Mouse (Mus musculus): ENCODE data around the gene Bmpr2.

Bmpr2 gene

DNA sequence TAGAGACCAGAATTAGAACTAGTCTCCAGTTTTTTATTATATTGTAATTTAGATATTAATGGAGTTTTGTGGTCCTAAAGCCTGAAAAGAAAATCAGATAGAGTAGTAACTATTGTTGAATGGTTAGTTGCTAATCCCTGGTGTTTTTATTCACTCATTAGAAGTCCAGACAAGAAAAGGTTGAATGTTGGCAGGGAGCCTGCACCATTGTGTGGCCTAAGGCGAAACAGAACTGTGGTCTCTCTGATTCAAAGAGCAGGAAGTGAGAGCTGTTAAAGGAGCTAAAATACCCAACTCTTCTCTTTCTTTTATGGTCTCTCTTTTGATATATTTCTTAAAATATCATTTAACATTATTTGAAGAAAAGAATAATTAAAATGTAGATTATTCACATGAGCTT lies 32.1 kb downstream of the Bmpr2 start:
- DNase-seq (ENCODE audit: low spot score in 2 of 2) = no peak

DNA sequence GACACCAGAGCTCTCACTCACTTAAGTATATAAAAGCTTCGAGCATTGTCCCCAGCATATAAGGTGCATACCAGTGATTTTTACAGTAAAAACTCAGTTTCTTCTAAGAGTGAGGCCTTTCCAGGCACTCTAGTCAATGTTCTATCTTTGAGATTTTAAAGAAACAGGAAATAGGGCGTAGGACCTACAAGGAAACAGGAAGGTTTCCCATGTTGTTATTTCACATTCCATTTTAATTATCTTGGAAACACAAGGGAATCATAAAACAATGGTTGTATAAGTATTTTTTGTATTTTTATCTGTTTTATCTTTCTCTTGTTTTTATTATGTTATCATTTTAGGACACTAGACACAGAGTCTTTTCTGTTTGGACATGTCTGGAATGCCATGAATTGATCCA lies 34.7 kb downstream of the Bmpr2 start:
- no peak for DNase-seq (ENCODE audit: low spot score in 2 of 2)

GRCm38 (mm10) chr1:59804363-59804762 lies 41.2 kb downstream of the Bmpr2 start:
- no peak for DNase-seq (ENCODE audit: low spot score in 2 of 2)

DNA sequence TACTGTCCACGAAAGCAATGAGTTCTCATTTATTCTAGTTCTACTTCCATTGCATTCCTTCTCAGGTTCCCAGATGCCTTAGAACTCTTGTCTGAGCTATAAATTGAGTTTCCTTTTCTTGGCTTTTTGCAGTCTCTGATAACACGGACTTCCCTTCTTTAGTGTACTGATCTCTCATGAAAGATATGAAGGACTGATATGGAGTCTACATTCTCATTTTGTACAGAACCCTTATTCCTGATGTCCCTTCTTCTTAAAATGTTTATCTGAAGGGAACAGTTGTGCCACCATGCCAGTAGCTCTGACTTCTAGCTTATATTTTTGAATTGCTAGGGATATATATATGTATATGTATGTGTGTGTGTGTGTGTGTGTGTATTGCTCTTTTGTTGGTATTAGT lies 46.7 kb downstream of the Bmpr2 start:
- DNase-seq (ENCODE audit: low spot score in 2 of 2) = no peak

- no peak for DNase-seq (ENCODE audit: low spot score in 2 of 2)
These were observed 49.6 kb downstream of the Bmpr2 start for GRCm38 (mm10) chr1:59812782-59813181.

DNA sequence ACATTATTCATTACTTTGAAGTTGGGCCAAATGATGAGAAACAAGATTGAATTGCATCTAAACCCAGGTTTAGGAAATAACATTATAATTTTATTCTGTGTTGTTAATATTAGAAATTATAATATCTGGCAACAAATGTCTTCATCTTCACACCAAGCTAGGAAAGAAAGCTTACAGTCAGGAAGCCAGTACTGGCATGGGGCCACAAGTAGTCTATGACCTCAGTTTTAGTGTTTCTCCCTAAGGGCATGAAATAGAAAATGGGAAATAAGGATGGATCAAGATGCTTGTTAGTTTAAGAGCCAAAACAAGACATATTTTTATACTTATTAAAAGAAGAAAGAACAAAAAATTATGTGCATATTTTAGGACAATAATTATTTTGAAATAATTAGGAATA lies 62.2 kb downstream of the Bmpr2 start:
- DNase-seq (ENCODE audit: low spot score in 2 of 2) = no peak

DNA sequence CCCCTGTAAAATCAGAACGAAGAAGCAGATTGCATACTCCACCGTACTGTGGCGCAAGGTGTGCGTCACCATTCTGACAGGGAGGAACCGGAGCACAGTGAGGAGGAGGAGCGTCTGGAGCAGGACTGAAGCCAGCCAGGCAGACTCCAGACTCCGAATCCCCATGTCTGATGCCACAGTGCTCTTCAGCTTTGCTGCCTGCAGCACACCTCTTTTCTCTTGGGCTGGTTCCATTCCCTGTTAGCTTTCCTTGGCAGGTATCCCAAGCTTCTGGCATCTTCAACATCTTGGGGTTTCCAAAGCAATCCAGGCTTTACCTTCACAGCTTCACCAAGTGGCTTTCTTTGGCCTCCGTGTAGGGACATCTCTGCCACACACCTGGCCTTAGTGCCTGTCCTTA lies 63.4 kb downstream of the Bmpr2 start:
- no peak for DNase-seq (ENCODE audit: low spot score in 2 of 2)

DNA sequence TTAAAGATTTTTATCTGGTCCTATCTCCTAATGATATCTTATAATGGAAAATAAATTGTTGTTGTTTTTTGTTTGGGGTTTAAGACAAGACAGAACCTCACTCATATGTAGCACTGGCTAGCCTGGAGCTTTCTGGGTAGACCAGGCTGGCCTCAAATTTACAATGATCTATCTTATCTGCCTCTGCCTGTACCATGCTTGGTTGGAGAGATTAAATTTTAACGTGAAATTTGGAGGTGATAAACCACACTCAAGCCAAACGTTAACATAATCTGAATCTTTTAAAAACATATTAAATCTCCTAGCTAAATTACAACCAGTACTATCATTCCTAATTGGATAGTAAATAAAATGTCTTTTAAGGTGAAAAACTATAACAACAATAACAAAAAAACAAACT lies 66.2 kb downstream of the Bmpr2 start:
- DNase-seq (ENCODE audit: low spot score in 2 of 2) = no peak

- no peak for DNase-seq (ENCODE audit: low spot score in 2 of 2)
These were observed 67.0 kb downstream of the Bmpr2 start for GRCm38 (mm10) chr1:59830194-59830593.

- DNase-seq (ENCODE audit: low spot score in 2 of 2) = no peak
These were observed 70.5 kb downstream of the Bmpr2 start for GRCm38 (mm10) chr1:59833723-59834122.

GRCm38 (mm10) chr1:59848327-59848726 lies 85.1 kb downstream of the Bmpr2 start:
- no peak for DNase-seq (ENCODE audit: low spot score in 2 of 2)

GRCm38 (mm10) chr1:59859046-59859445 lies 95.8 kb downstream of the Bmpr2 start:
- DNase-seq (ENCODE audit: low spot score in 2 of 2) = no peak

- no peak for DNase-seq (ENCODE audit: low spot score in 2 of 2)
These were observed 98.9 kb downstream of the Bmpr2 start for GRCm38 (mm10) chr1:59862144-59862543.

DNA sequence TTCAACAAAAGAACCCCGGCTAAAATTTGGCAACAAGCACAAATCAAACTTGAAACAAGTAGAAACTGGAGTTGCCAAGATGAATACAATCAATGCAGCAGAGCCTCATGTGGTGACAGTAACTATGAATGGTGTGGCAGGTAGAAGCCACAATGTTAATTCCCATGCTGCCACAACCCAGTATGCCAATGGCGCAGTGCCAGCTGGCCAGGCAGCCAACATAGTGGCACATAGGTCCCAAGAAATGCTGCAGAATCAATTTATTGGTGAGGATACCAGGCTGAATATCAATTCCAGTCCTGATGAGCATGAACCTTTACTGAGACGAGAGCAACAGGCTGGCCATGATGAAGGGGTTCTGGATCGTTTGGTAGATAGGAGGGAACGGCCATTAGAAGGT lies 104.8 kb downstream of the Bmpr2 start:
- DNase-seq (ENCODE audit: low spot score in 2 of 2) = no peak

DNA sequence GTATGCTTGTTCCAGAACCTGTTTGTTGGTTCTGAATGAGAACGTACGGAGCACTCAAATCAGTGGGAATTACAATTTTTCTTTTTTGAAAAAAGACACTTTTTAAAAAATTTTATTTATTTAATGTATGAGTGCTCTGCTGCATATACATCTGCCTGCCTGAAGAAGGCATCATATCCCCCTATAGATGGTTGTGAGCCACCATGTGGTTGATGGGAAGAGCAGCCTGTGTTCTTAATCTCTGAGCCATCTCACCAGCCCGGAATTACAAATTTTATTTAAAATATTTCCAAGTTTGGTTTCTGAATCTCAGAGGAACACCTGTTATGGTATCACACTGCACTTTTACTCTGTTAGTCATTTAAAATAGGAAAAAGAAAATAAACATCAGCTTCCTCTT lies 110.8 kb downstream of the Bmpr2 start:
- DNase-seq (ENCODE audit: low spot score in 2 of 2) = no peak

DNA sequence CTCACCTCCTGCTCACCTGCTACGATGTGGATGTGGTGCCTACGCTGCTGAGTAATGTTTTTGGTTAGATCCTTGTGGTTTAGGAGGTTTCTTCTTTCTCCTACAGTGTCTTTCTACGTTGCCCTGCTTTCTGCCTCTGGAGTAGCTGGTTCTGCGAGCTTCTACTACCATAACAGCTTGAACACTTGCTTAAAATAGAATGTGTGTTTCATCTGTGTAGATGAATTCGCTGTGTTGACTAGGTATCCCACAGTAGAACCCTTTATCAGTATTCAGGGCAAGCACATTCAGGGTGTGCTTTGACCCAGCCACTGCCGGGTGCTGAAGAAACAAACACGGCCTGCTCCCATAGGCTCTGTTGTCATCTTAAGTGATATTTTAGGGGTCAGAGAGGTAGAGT lies 114.9 kb downstream of the Bmpr2 start:
- DNase-seq (ENCODE audit: low spot score in 2 of 2) = no peak

- DNase-seq (ENCODE audit: low spot score in 2 of 2) = peak; percentile 31 to 82
These were observed 120.3 kb downstream of the Bmpr2 start for GRCm38 (mm10) chr1:59883349-59884134.

GRCm38 (mm10) chr1:59886899-59887298 lies 123.7 kb downstream of the Bmpr2 start:
- DNase-seq (ENCODE audit: low spot score in 2 of 2) = no peak

GRCm38 (mm10) chr1:59888018-59888417 lies 124.8 kb downstream of the Bmpr2 start:
- DNase-seq (ENCODE audit: low spot score in 2 of 2) = no peak

DNA sequence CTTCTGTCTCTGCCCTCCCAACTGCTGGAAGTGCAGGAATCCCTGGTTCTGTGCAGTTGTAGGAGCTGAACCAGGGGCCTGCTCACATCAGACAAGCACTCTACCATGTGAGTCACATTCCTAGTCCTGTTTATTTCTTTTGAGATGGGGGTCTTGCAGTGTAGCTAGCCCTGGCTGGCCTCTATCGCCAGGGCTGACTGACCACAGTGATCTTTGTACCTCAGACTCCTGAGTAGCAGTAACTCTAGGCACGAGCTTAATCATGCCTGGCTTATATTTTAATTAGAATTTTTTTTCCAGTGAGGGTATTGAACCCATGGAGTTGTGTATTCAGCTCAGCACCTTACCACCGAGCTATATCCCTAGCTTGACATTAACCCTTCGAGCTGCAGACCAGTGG lies 128.0 kb downstream of the Bmpr2 start:
- DNase-seq (ENCODE audit: low spot score in 2 of 2) = no peak

- DNase-seq (ENCODE audit: low spot score in 2 of 2) = peak in 1 of 2 experiments; percentile 4
These were observed 129.6 kb downstream of the Bmpr2 start for GRCm38 (mm10) chr1:59892777-59893176.

GRCm38 (mm10) chr1:59894025-59894424 lies 130.8 kb downstream of the Bmpr2 start:
- DNase-seq (ENCODE audit: low spot score in 2 of 2) = peak in 1 of 2 experiments; percentile 3

DNA sequence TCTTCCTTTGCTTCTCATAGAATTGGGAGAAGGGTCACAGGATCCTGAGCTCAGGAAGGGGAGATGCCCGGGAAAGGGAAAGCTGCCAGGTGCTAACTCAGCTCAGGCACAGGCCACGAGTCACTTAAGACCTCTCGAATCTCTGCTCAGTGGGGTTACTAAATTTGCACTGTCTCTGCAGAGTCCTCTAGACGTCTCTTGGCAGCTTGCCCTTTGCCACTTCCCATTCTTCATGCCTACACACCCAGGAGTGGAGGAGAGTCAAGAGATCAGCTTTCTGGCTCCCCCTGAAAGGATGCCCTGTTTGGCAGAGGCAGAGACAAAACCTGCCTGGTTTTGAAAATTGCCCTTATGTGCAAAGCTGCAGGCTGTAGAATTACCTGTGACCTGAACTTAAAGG lies 132.3 kb downstream of the Bmpr2 start:
- peak in 1 of 2 experiments; percentile 19 for DNase-seq (ENCODE audit: low spot score in 2 of 2)

All from urinary bladder, postnatal 4 days (tissue).